Mouse (Mus musculus): ENCODE results near the gene Fam76b.
"Not testable (repeated sequence)": the region's sequence is repeated elsewhere in the genome, so short reads cannot be mapped to it uniquely, and the experiment has no call there.

Gene Fam76b

DNA sequence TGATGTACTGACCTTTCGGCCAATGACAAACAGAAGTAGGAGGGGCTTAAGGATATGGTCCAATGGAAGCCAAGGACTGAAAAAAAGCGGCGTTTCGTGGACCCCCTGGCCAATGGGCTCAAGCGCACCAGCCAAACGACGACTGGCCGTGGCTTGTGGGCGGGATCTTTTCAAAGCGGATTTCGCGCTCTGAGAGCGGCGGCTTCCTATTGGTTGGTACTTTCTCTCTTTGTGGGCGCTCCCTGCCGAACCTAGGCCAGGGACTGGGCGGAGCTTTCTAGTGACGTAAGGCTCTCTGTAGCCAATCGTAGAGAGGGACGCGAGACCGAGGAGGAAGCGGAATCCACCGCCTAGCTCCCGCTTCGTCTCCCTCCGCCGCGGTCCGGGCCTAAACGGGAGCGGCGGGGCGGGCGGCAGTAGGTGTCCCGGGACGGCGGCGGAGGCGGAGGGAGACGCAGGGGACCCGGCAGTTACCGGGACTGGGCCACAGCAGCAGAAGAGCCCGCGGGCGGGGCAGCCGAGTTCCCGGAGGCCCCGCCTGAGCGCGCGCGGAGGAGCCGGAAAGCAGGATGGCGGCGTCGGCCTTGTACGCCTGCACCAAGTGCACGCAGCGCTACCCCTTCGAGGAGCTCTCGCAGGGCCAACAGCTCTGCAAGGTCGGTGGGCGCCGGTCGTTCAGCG is at the start of gene Fam76b:
TSS of gene Fam76b (plus strand) at position 311 of the 681 bp plus-strand sequence.
- peak; percentile 100 for DNase-seq (ENCODE audit: low spot score in 2 of 2)

DNA sequence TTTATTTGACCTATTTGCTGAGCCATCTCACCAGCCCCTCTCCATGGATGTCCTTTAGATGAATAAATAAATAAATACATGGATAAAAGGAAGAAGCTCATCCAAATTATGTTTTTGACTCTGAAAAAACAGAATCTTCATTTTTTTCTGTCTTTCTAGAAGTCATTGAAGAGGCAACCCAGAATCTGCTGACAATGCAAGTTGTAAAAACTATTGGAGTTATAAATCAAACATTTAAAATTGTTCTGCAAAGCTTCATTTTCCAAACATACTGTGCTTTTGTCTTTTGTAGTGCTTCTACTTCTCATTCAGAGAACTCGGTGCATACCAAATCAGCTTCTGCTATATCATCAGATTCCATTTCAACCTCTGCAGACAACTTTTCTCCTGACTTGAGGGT is 45.5 kb upstream of the Fam76b start:
- DNase-seq (ENCODE audit: low spot score in 2 of 2): no peak

DNA sequence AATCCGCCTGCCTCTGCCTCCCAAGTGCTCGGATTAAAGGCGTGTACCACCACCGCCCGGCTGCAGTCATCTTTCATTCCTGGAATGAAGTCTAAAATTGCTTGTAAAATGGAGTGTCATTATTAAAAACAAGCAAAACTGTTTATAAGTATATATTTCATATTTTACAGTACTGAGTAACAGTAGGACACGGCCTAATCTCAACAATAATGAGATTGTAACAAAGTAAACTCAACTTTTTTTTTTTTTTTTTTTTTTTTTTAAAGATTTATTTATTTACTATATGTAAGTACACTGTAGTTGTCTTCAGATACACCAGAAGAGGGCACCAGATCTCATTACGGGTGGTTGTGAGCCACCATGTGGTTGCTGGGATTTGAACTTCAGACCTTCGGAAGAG is 36.7 kb upstream of the Fam76b start:
- DNase-seq (ENCODE audit: low spot score in 2 of 2): not testable (repeated sequence)

DNA sequence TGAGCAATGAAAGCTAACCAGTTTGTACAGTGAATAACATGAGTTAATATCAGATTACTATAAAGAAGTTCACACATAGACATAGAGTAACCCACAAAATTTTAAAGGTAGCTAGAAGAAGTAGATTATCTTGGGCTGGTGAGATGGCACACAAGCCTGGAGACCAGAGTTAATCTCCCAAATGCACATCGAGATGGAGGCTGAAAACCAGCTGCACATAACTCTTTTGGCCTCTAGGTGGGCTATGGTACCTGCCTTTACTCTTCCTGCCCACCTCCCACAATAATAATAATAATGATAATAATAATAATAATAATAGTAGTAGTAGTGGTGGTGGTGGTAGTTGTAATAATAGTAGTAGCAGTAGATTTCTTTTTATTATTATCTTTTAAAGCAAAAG is 33.2 kb upstream of the Fam76b start:
- DNase-seq (ENCODE audit: low spot score in 2 of 2): no peak

DNA sequence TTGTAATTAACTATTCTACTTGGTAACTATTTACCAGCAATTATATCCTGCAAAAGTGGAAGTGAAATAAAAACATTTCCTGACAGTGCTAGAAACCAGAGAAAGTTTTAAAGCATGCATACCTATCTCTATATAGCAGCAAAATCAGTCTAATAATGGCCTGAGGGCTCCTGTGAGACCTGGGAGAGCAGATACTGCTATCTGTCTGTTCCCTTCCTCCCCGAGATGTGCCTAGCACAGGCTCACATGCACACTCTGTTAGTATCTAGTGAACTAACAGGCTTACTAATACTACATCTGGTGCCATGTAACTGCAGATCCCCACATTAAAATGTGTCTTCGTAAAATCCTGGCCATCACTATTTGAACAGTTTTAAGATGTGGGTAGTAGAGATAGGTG is 32.8 kb upstream of the Fam76b start:
- DNase-seq (ENCODE audit: low spot score in 2 of 2): no peak

DNA sequence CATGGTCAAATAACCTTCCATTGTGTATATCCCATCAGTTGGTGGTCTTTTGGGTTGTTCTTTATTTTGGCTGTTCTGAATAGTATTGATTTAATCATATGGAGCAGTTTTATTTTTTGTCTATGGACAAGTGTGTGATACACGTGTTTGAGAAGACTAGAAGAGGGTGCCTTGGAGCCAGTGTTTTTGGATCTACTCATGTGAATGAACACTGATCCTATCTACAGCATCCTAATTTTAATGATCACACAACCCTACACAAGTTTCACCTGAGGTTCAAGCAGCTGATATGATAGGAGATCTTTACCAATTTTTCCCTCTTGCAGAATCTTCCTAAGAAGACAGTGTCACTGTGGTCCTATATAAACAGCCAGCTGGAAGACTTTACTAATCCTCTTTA is 23.0 kb upstream of the Fam76b start:
- no peak for DNase-seq (ENCODE audit: low spot score in 2 of 2)

DNA sequence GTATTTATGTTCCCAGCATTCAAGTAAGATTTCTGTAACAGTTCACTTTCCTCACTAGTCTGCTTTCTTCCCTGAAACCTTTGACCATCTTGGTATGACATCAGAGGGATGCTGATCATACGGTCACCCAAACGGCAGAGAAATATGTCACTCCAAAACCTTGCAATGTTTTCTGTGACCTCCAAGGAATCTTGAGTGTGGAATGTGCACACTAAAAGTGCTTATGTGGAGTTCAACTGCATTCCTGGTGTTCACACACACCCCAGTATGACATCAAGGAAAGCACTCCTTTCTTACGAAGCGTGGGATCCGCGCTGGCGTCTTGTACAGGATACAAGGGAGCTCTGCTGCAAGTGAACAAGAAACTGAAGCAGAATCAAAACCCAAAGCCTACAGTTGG is 20.7 kb upstream of the Fam76b start:
- DNase-seq (ENCODE audit: low spot score in 2 of 2): no peak

DNA sequence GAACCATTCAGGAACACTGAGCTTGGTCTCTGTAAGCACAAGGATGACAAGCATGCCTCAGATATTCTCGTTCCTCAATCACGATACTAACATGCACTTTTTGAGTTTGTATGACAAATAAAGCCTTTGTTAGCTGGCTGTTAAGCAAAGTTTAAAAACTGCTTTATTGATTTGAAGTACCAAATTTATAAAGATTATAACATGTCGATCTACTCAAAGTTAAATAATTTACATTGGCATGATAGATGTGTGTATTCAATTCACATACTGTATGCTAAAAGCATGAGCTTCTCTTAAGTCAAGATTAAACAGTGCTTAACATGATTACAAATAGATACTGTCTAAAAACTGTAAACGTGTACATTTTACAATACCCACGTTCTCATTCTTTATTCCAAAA is 19.9 kb upstream of the Fam76b start:
- DNase-seq (ENCODE audit: low spot score in 2 of 2): no peak

DNA sequence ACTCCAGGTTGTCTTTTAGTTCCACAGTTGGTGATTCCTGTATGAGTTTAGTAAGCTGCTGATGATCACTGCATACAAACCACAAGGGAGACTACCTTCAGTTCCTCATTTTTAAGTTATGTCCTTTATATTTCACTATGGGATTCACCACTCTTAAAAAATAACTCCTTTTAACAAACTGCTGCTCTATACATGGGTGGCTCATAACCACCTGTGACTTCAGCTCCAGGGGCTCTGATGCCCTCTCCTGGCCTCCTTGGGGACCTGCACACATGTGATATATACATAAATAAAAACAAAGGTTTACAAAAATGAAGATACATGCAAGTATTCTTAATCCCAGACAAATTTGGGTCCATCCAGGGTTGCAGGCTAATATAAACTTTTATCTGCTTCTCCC is 17.6 kb upstream of the Fam76b start:
- DNase-seq (ENCODE audit: low spot score in 2 of 2): no peak

DNA sequence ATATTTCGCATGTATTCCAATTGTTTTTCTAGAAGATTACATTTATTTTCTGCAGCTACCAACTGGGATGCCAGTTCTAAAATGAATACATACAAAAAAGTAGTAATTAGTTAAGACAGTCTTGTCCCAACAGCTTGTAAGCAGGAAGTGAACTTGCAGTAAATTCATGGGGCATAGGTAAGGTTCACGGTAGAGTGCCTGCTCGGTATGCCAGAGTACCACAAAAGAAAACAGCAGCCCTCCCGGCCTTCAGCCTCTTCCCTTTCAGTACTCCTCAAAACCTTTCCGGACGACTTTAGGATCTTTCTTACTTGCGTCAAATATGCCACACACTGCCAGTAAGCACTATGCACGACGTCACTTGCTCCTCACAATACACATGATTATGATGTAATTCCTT is 9.1 kb upstream of the Fam76b start:
- no peak for DNase-seq (ENCODE audit: low spot score in 2 of 2)

DNA sequence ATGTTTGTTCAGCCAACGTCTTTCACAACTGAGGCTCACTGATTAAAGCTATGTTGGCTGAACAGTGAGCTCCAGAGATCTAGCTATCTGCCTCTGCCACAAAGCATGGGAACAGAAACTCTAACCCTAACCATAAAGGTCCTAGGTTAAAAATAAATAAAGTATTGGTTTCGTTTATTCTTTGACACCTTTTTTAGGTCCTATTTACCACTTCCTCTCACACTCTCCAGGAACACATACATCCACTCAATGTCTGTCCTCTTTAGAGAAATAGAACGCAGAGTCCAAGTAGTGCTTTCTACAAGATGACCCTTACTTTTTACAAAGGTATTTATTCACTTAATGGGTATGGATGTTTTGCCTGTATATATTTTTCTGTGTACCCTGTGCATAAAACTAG is 6.7 kb upstream of the Fam76b start:
- DNase-seq (ENCODE audit: low spot score in 2 of 2): no peak

DNA sequence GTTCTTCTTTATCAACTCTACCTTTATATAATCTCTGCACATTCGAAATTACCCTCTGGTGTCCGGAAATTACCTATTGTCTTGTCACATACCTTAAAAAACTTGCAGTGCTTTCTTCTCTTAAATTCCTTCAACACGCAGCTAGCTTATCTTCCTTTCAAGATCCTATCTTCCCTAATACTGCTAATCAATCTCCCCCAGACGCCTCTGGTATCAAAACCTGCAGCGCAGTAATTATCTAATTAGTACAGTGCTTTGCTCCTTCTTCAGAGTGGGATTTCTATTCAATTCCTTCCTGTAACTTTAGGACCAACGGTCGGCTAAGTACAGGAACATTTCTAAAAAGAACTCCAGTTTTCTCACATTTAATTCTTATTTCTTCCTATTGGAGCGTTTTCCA is 1.6 kb upstream of the Fam76b start:
- DNase-seq (ENCODE audit: low spot score in 2 of 2): no peak

DNA sequence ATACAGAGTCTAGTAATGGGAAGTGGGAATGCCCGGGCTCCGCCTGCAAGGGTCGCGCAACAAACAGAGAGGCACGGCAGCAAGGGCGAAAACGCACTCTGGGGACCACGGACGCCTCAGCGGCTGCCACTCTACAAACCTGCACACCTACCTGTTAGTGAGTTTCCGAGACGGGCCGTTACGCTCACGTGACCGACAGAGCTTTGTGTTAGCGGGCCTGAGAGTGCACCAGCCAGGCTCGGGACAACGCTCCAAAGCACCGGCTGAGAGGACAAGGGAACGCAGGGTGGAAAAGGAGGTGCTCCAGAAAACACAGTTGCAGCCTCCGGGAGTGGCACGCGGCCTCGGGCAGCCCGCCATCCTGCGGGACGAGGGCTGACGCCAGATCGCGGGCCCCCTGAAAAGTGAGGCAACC is 1.1 kb upstream of the Fam76b start:
- peak in 1 of 2 experiments; percentile 60 for DNase-seq (ENCODE audit: low spot score in 2 of 2)

DNA sequence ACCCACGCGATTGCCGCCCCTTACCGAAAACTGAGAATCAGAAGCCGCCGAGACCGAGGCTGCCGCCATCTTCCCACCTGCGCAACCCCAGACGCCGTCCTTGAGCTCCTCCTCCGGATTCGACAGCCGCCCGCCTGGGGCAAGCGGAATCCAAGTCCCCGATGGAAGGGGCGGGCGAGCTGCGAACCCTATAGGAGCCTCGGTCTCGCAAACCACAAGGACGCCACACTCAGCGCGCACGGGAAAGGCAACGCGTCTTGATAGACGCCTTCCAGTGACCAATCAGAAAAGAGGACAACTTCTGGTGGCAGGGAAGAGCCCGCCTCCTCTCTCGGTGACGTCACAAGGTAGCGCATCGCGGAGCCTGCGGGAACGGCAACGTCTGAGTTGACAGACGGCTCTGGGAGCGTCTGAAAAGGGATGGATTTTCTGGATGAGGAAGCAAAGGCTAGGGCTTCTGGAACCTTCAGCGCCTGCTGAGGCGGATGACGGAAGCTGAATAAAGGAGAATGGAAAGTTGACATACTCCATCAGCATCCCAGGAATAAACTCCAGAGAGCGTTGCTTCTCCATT is 597 bp upstream of the Fam76b start, which contains the start of gene Cep57:
TSS of gene Cep57 (minus strand) at position 276 of the 574 bp plus-strand sequence.
- peak; percentile 94 to 97 for DNase-seq (ENCODE audit: low spot score in 2 of 2)

DNA sequence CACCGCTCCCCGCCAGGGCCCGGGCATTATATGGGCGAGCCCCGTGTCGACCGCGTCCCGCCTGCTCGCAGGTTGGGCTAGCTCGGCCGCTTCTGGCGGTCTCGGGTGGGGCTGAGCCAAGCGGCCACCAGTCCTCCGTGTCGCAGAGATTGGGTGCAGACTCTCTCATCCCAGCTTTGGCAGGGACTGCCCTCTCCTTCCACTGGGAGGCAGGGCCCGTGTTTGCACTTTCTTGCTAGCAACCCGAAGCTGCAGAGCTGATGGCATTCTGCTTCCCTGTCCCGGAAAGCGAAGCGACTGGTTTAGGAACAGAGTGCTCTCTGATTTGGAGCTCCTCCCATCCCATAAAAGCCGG is 548 bp downstream of the Fam76b start:
- no peak for DNase-seq (ENCODE audit: low spot score in 2 of 2)

DNA sequence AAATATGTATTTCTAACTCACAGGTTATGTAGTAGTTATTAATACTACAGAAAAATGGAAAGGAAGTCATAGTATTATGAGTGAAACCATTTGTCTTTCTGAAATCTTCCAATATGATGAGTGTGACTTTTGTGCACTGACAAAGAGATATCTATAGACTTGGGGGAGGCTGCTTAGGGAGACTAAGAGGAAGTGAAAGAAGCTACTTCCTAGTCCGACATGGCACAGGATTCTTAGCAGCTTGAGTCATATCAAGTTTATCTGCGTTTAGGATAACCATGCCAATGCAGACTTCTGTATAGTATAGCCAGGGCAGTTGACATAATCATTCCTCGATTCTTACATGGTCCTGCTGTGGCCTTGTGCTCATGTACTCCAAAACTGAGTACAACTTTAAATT is 7.7 kb downstream of the Fam76b start:
- DNase-seq (ENCODE audit: low spot score in 2 of 2): peak in 1 of 2 experiments; percentile 18

DNA sequence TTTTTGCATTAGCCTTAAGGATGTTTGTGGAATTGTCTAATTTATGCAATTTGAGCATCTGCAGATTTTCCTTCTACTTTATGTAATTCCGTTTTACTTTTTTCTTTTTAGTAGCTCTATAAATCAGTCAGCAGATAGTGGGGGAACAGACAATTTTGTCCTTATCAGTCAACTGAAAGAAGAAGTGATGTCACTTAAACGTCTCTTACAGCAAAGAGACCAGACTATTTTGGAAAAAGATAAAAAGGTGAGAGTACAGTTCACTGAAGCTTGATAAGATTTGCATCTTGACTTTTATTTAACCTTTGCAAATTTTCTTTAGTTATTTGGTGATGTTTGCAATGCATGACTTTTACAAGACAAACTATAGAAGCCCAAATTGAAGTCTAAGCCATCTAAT is 9.2 kb downstream of the Fam76b start:
- DNase-seq (ENCODE audit: low spot score in 2 of 2): no peak

DNA sequence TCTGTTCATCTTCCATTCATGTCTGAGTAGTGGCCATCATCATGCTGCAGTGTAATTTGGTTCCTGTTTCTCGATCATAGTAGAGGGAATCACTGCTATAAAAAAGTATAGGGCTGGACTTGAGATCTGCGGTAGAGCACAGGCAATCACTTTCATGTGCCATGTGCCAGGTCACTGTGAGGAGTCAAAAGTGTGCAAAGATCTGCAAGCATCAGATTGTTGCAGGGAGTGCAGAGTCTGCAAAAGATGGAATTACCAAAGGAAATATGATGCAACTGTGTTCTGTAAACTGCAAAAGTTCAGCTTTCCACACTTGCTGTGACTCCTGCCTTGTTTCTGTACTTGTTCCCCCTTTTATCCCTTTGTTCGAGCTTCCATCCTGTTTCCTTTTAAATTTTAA is 20.1 kb downstream of the Fam76b start:
- DNase-seq (ENCODE audit: low spot score in 2 of 2): no peak

DNA sequence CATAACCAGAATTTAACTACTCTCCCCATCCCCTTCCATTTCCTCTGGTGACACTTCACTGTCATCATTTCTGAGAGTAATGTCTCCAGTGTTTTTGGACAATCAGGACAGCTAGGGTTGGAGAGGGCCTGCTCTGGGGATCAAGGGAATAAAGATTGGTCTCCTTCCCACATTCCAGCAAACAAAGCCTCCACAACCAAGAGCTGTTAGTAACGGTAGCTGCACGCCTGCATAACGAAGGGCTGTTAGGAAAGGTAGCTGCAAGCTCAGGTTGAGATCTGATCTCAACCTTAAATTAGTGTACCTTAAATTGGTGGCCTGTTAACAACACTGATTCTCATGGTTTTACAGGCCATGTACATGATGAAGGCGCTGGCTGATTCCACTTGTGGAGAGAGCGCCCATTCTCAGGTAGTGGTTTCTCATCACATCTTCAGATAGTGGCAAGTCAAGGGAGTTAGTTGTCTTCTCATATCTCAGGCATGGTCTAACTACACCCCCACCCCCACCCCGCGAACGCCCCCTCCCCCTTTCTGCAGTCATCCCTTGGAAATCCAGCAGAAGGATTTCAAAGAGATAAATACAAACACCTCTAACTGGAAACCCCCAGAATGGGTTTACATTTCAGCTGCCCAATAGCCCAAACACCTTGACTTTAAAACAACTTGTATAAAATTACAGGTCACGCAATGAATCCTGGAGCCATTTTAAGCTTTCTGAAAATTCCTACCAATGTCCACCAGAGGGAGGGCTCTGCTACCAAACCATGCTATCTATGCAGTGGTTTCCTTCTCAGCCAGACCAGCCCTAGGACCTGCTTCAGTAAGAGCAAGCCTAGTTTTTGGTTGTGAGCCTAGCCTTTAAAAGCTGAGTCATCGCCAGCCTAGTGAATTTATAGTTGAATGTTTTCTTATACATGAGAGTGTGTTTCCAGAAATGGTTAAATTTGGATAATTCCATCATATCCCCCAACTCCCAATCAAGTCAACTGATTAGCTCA is 21.3 kb downstream of the Fam76b start:
- DNase-seq (ENCODE audit: low spot score in 2 of 2): peak in 1 of 2 experiments; percentile 18

DNA sequence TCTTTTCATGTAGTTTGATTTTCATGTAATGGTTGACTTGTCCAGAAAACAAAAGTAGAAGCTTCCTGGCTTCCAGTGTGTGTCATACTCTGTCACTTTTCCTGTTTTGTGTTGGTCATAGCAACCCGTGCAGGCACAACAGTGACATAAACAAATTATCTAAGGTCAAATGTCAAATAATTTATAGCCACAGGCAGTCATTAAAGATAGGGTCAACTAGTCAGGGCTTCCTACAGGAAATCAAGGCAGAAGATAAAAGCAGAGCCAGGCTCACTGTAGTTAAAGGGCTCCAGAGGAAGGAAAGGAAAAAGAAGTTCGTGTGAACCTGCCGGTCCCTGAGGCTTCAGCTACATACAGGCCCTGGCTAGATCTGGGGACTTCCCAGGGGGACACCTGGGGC is 26.4 kb downstream of the Fam76b start:
- DNase-seq (ENCODE audit: low spot score in 2 of 2): no peak

DNA sequence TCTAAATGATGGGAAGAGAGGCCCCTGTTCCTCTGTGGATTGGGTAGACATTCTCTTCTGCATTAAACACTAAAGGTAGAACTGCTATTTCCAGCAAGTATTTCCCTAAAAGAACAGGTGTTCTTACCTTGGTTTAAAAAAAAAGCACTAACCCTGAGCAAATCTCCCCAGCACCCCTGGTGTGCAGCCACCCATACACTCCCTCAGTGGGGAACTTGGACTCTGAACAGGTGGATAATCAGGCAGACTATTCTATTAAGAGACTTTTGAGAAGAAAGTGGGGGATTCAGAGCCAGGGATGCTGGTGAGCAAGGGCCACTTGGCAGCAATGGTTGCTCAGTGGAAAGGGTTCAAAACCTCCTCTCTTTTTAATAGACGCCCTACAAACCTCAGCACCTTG is 28.7 kb downstream of the Fam76b start:
- no peak for DNase-seq (ENCODE audit: low spot score in 2 of 2)

DNA sequence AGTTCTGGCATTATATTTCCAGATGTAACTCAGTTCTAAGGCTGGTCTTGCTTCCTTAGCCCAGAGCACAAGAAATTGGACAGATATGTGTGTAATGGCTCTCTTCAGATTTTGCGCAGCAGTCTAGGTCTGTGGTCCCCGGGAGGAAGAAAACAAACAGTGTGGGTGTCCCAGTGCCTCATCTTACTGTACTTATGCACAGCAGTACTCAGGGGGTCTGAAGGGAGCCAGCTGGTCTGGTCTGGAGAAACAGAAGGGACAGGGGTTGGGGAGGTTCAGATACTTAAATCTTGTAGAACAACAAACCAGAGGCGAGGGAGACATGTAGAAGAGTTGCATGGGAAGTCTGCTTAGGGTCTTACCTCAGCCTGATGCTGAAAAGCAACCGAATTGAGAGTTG is 29.3 kb downstream of the Fam76b start:
- no peak for DNase-seq (ENCODE audit: low spot score in 2 of 2)

DNA sequence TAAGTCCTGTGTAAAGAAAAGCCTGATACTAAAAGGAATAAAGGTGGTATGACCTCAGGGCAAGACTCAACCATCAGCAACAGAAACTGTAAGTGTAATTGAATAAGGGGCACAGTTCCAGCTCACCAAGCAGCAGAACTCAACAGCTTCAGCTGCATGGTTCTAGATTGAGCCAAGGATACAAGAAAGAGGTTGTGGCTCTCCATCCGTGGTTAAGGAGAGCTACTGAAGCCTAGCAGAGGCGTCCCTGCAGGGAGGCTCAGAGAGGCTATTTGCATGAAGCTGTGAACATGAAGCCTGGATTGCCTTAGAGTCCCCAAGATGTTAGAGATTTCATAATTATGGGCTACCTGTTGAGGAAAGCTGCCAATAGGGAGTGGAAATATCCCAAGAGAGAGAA is 40.1 kb downstream of the Fam76b start:
- no peak for DNase-seq (ENCODE audit: low spot score in 2 of 2)
